Mouse (Mus musculus) heart, embryonic 11.5 days (tissue): Measurements from ENCODE around the gene Acrv1. TPM values are rescaled to one million over a fixed set of nuclear protein-coding genes. Genes with fewer than 3 reads are reported as not detected.
A peak's percentile ranks its signal among the peaks of the same experiment; 100 is the strongest.
"Not testable (repeated sequence)": the region's sequence is repeated elsewhere in the genome, so short reads cannot be mapped to it uniquely, and the experiment has no call there.

ENCODE experiments used
- ATAC-seq: fragments of 200-750 bp; cut with Nextera tagmentation; replicated peaks from 2 replicates; pipeline ENCODE4 v1.8.0; 2017; ENCODE audit warnings: moderate library complexity; ENCODE audit not compliant: insufficient number of reproducible peaks, low FRiP score, low TSS enrichment
- H3K27ac ChIP-seq: fragments of 300-500 bp; sonication (generic); 2 replicates; pipeline ENCODE4 v1.5.1; 2014; ENCODE audit warnings: mild to moderate bottlenecking, low read depth, low read length
- H3K27me3 ChIP-seq: fragments of 300-500 bp; sonication (generic); 2 replicates; pipeline ENCODE4 v1.6.1; 2014; ENCODE audit warnings: mild to moderate bottlenecking, low read length, mixed read lengths; ENCODE audit not compliant: control insufficient read depth, insufficient read depth
- H3K36me3 ChIP-seq: fragments of 300-500 bp; sonication (generic); 2 replicates; pipeline ENCODE4 v1.6.1; 2014; ENCODE audit warnings: mild to moderate bottlenecking, low read length, moderate library complexity, mixed read lengths; ENCODE audit not compliant: control insufficient read depth, insufficient read depth
- H3K4me1 ChIP-seq: fragments of 300-500 bp; sonication (generic); 2 replicates; pipeline ENCODE4 v1.6.1; 2014; ENCODE audit warnings: low read length; ENCODE audit not compliant: control insufficient read depth, insufficient read depth
- H3K4me2 ChIP-seq: fragments of 300-500 bp; sonication (generic); 2 replicates; pipeline ENCODE4 v1.6.1; 2014; ENCODE audit warnings: mild to moderate bottlenecking, moderate library complexity
- H3K4me3 ChIP-seq: fragments of 300-500 bp; sonication (generic); 2 replicates; pipeline ENCODE4 v1.5.1; 2014; ENCODE audit warnings: low read depth, low read length
- H3K9ac ChIP-seq: fragments of 300-500 bp; sonication (generic); 2 replicates; pipeline ENCODE4 v1.6.1; 2014; ENCODE audit warnings: mild to moderate bottlenecking, low read depth, low read length, moderate library complexity
- H3K9me3 ChIP-seq: fragments of 300-500 bp; sonication (generic); replicated peaks from 2 replicates; pipeline ENCODE4 v1.6.1; 2016; ENCODE audit warnings: low read length; ENCODE audit not compliant: control insufficient read depth
- WGBS: fragments of 180-500 bp; shearing (Covaris S2); extraction: QIAGEN DNeasy Blood & Tissue Kit; methylation state at CpG from one replicate; pipeline ENCODE4 v1.1.7; 2014; ENCODE audit not compliant: insufficient replicate concordance; 5-methylcytosine and 5-hydroxymethylcytosine counted together
- polyA plus RNA-seq: library from polyadenylated mRNA; unstranded; fragments of >200 nt; fragmentation: Nextera tagmentation; extraction: Ambion mirVana; gene quantifications from 2 replicates; pipeline ENCODE4 v1.2.1, GENCODE M21; 2014

Gene Acrv1
- not detected in 2 replicates for polyA plus RNA-seq

DNA sequence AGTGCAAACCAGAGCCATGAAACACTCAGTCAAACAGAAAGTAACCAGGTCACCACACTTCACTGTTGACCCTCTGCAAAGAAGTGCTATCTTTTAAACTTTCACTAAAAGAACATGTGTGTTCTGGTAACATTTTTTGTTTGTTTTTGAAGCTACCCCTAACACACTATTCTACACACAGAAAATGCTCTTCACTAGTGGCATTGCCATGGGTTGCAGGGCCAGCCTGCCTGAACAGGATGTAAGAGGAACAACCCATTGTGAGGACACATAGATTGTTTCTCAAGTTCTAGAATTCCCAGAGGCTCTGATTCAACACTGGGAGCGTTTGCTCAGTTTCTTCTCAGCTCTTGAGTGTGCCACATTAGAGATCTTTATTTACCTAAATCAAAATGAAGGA, at the start of gene Acrv1:
Acrv1 (plus strand) TSS at position 301 of the 400 bp plus-strand sequence.
- Histone ChIP-seq H3K4me1 (no peaks in the 10 kb centered on the region), H3K9me3 (no peaks in the 10 kb centered on the region), H3K4me3 (no peak within 1 kb of the TSS), H3K9ac (no peak within 1 kb of the TSS), H3K27me3 (no peaks in the 10 kb centered on the region), H3K36me3 (no peaks in the 10 kb centered on the region), H3K4me2 (no peak within 1 kb of the TSS), H3K27ac (no peak within 1 kb of the TSS)
- WGBS: 53% methylated on average over 1 of the region's 1 CpGs
- no peak for ATAC-seq

DNA sequence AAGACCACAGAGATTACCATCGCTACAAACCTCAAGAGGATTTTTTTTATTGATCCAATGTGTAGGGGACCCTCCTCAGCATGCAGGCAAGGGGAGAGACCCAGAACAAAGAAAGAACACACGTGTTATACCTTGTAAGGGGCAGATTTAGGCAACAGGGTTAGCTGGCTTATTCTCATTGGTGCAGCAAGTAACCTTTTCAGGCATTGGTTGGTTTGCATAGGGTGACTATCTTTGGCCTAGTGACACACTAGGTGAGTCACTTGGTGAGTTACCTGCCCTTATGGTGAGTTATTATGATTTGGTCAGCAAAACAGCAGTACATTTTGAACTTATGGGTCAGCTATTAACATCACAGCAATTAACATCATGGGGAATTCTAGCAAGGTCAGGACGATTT, 49.7 kb upstream of the Acrv1 start, which contains the start of gene A630095E13Rik:
A630095E13Rik (minus strand) TSS at position 101 of the 400 bp plus-strand sequence.
- not testable (repeated sequence) for H3K4me2 ChIP-seq, ATAC-seq, H3K4me3 ChIP-seq, H3K27me3 ChIP-seq, H3K36me3 ChIP-seq, H3K27ac ChIP-seq, H3K9me3 ChIP-seq, H3K4me1 ChIP-seq, H3K9ac ChIP-seq
- 48% methylated on average over 3 of the region's 3 CpGs for WGBS

DNA sequence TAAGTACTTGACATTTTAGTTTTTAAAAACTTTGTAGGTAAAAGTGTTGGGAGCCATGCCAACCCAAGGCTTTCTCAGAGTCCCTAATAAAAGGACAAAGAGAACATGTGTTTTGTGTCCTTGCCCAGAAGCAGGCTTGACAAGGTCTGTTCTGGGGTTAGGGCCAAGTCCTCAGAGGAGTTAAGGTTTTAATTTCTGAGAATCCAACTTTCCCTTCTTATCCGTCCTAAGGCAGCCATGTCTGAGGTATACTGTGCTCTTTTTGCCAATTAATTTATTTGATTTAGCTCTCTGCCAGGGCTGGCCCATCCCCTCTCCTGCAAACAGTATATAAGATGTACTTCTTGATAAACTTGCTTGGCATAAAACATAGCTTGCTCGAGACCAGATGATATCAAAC, 11.6 kb upstream of the Acrv1 start:
- H3K27me3 ChIP-seq: no peaks in the 10 kb centered on the region
- 75% methylated on average over 2 of the region's 2 CpGs for WGBS
- no peak for ATAC-seq

GRCm38 (mm10) chr9:36687329-36687728, 5.7 kb upstream of the Acrv1 start:
- no peak overlapping the region for H3K27ac ChIP-seq
- H3K4me3 ChIP-seq: no peak overlapping the region
- H3K4me1 ChIP-seq: no peaks in the 10 kb centered on the region
- H3K4me2 ChIP-seq: no peak overlapping the region
- H3K9me3 ChIP-seq: no peaks in the 10 kb centered on the region
- H3K27me3 ChIP-seq: no peaks in the 10 kb centered on the region
- H3K9ac ChIP-seq: no peak overlapping the region
- ATAC-seq: no peak
- no peaks in the 10 kb centered on the region for H3K36me3 ChIP-seq

More for the DNA sequence above, 11.6 kb upstream of the Acrv1 start:
- no peaks in the 10 kb centered on the region for H3K4me1 ChIP-seq
- no peak overlapping the region for H3K4me3 ChIP-seq
- no peak overlapping the region for H3K27ac ChIP-seq
- no peaks in the 10 kb centered on the region for H3K9me3 ChIP-seq
- no peaks in the 10 kb centered on the region for H3K36me3 ChIP-seq
- H3K9ac ChIP-seq: no peak overlapping the region
- no peak overlapping the region for H3K4me2 ChIP-seq

DNA sequence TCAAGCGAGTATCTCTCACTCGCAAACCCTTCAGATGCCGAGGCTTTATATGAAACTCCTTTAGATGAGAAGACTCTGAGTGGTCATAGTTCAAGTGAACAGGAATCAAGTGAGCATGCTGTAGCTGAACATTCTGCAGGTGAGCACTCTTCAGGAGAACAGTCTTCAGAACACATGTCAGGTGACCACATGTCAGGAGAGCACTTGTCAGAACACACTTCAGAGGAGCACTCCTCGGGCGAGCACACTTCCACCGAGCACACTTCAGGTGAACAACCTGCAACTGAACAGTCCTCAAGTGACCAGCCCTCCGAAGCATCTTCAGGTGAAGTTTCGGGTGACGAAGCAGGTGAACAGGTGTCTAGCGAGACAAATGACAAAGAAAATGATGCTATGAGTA, 1.3 kb downstream of the Acrv1 start:
- WGBS: 92% methylated on average over 10 of the region's 10 CpGs
- no peak overlapping the region for H3K9ac ChIP-seq

GRCm38 (mm10) chr9:36705923-36706322, 12.9 kb downstream of the Acrv1 start:
- Histone ChIP-seq H3K27ac (peak overlapping the region; percentile 25; the same call in 1 of the 2 replicates), H3K4me1 (no peaks in the 10 kb centered on the region), H3K9me3 (no peaks in the 10 kb centered on the region), H3K27me3 (no peaks in the 10 kb centered on the region), H3K36me3 (peaks cover 9% of the 10 kb centered on the region; the same call in 1 of the 2 replicates), H3K4me2 (no peak overlapping the region), H3K9ac (no peak overlapping the region), H3K4me3 (no peak overlapping the region)
- ATAC-seq: 0 out of 2 replicates have a peak, but pooled peaks have one; percentile 57
- 59% methylated on average over 3 of the region's 3 CpGs for WGBS

More for the DNA sequence above, 1.3 kb downstream of the Acrv1 start:
- Histone ChIP-seq H3K9me3 (no peaks in the 10 kb centered on the region), H3K4me1 (no peaks in the 10 kb centered on the region), H3K36me3 (no peaks in the 10 kb centered on the region), H3K4me2 (no peak overlapping the region), H3K27me3 (no peaks in the 10 kb centered on the region), H3K27ac (no peak overlapping the region), H3K4me3 (no peak overlapping the region)
- no peak for ATAC-seq

- Histone ChIP-seq H3K9ac (no peak overlapping the region), H3K36me3 (peaks cover 9% of the 10 kb centered on the region; the same call in 1 of the 2 replicates), H3K4me1 (no peaks in the 10 kb centered on the region), H3K4me2 (no peak overlapping the region), H3K4me3 (no peak overlapping the region), H3K27ac (no peak overlapping the region), H3K27me3 (no peaks in the 10 kb centered on the region), H3K9me3 (no peaks in the 10 kb centered on the region)
- ATAC-seq: no peak
- WGBS: 87% methylated on average over 6 of the region's 6 CpGs
These were observed 14.3 kb downstream of the Acrv1 start for GRCm38 (mm10) chr9:36707304-36707703.

- no peak overlapping the region for H3K4me2 ChIP-seq
- no peaks in the 10 kb centered on the region for H3K9me3 ChIP-seq
- H3K4me3 ChIP-seq: no peak overlapping the region
- no peaks in the 10 kb centered on the region for H3K27me3 ChIP-seq
- H3K27ac ChIP-seq: no peak overlapping the region
- no peaks in the 10 kb centered on the region for H3K4me1 ChIP-seq
- peaks cover 6% of the 10 kb centered on the region for H3K36me3 ChIP-seq
- no peak for ATAC-seq
- no peak overlapping the region for H3K9ac ChIP-seq
- WGBS: 80% methylated on average over 3 of the region's 3 CpGs
These were observed 23.6 kb downstream of the Acrv1 start for GRCm38 (mm10) chr9:36716624-36717023.
